Mouse (Mus musculus) hematopoietic multipotent progenitor cell, adult 10-12 weeks (in vitro differentiated cells): Measurements from ENCODE around the gene Tst. TPM values are rescaled to one million over a fixed set of nuclear protein-coding genes. Genes with fewer than 3 reads are reported as not detected.

Experiments used
- polyA plus RNA-seq: library from polyadenylated mRNA; stranded (reverse); fragments of >175 nt; gene quantifications from 2 replicates; pipeline ENCODE4 v1.2.3, GENCODE M21; 2012; ENCODE audit warnings: low replicate concordance

Gene Tst
- 2.3 and 5.9 TPM in 2 replicates for polyA plus RNA-seq

DNA sequence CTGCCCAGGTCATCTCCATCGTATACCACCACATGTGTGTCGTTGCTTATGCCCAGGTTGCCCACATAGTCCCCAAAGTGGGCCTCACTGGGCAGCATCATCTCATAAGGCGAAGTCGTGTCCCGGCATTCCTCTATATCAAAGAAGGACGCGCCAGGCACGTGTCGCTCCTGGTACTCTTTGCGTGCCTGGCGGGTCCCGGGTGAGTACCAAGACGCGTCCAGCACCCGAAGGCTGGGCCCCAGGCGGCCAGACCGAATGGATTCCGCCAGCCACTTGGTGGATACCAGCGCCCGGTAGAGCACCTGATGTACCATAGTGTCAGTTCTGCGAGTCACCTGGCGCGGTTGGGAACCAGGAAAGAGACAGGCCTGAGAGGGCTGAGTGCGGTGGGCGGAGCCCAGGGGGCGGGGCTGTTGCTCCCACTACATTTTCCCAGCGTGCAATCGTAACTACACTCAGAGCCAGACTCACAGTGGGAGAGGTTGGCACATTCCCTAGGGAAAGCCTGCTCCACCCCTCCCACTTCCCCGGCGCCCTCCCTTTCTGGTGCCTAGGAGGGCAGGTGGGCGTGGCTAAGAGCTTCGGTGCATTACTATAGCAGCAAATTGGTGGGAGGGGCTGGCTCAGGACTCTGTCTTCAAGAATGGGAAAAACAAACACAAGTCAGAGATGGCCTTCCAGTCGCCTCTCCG, at the start of gene Tst:
Tst (minus strand) TSS at position 391 of the 695 bp plus-strand sequence.

GRCm38 (mm10) chr15:78428391-78429138, 22.9 kb upstream of the Tst start, which contains the start of gene Kctd17:
Kctd17 (plus strand) TSS chr15:78428564.

DNA sequence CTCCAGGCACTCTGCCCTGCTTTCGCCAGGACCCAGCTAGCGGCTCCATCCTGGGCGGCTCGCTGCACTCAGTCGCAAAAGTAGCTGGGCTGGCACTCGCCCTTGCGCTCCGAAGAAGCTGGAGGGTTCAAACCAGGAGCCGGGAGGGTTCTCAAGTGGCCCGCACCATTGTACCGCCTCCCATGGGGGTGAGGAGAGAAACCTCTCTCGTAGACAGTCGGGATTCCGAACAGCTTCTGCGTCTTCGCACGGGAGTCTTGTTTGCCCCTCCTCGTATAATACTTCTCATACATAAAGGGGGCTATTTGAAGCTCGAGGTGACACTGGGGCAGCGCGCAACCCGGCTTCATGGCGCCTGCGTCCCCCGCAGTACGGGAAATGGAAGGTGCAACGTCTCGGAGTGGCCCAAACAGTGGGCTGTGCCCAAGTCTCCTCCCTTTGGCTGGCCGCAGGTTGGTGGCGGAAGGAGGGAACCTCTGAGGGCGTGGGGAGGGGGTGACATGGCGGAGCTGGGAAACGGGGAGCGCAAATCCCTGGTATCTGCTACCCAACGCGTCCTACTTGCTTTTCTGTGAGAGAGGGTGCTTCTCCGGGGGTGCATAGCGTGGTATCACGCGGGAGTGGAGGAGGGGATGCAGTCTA, 707 bp upstream of the Tst start, which contains the start of gene Mpst:
Mpst (plus strand) TSS at position 124 of the 642 bp plus-strand sequence.

DNA sequence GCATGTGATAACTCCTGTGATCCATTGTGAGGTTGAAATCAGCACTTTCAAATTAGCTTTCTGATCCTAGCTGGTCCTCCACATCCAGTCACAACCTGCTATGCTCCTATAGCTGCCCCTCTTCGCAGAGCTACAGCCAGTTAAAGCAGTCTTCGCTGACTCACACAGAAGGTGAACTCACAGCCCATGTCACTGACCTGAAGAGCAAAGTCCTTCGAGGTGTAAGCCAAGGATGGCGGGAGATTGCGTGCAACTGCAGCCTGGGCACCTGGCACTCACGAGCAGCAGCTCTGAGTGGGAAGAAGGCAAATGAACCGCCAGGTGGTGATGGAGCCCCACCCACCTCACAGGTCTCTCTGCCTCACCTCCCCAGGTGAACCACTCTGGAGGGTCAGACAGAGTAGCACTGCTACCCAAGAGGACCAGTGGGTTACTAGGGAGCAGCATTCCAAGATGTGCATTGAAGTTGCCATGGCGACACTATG, 10.2 kb downstream of the Tst start, which contains the start of gene Tex33:
Tex33 (minus strand) TSS at position 435 of the 485 bp plus-strand sequence.

Other genes starting within 250 kb of the Tst start
- 64.0 and 137 TPM in 2 replicates for gene Ift27, start 231.8 kb downstream of the Tst start, polyA plus RNA-seq
- not detected in 2 replicates for gene Pvalb, start 199.5 kb downstream of the Tst start, polyA plus RNA-seq
- 111 TPM in 2 replicates for gene Ncf4, start 161.1 kb downstream of the Tst start, polyA plus RNA-seq
- 13.9 and 82.5 TPM in 2 replicates for gene Csf2rb2, start 100.2 kb downstream of the Tst start, polyA plus RNA-seq
- 71.1 and 138 TPM in 2 replicates for gene Csf2rb, start 80.2 kb downstream of the Tst start, polyA plus RNA-seq
- gene Tex33, start 10.0 kb downstream of the Tst start, polyA plus RNA-seq, result not detected in 2 replicates
- gene Mpst, start 509 bp upstream of the Tst start, polyA plus RNA-seq, result 71.3 and 114 TPM in 2 replicates
- gene Kctd17, start 22.7 kb upstream of the Tst start, polyA plus RNA-seq, result 31.7 and 122 TPM in 2 replicates
- gene Tmprss6, start 62.7 kb upstream of the Tst start, polyA plus RNA-seq, result 0.25 TPM in 1 of 2 replicates, not detected in the other
- gene Il2rb, start 89.4 kb upstream of the Tst start, polyA plus RNA-seq, result 94.2 and 157 TPM in 2 replicates
- gene C1qtnf6, start 125.5 kb upstream of the Tst start, polyA plus RNA-seq, result 1.7 and 1.8 TPM in 2 replicates
- not detected in 2 replicates for gene Sstr3, start 138.8 kb upstream of the Tst start, polyA plus RNA-seq
- gene Rac2, start 166.9 kb upstream of the Tst start, polyA plus RNA-seq, result 266 and 1,162 TPM in 2 replicates
- gene Cyth4, start 191.1 kb upstream of the Tst start, polyA plus RNA-seq, result 100 and 114 TPM in 2 replicates